Mouse (Mus musculus) granulocyte monocyte progenitor cell, adult 5-6 weeks (primary cell): ENCODE measurements around the gene Gm40460. TPM values are rescaled to one million over a fixed set of nuclear protein-coding genes. Genes with fewer than 3 reads are reported as not detected.
A peak's percentile ranks its signal among the peaks of the same experiment; 100 is the strongest.
"Not testable (repeated sequence)": the region's sequence is repeated elsewhere in the genome, so short reads cannot be mapped to it uniquely, and the experiment has no call there.

Experiments used
- ATAC-seq: replicated peaks from 2 replicates; pipeline ENCODE4 v1.8.0; 2016; ENCODE audit warnings: mild to moderate bottlenecking, moderate TSS enrichment, inconsistent platforms; ENCODE audit not compliant: poor library complexity, severe bottlenecking
- total RNA-seq, 2 experiments: library from RNA; stranded (forward) in 1 of 2; stranded (reverse) in 1 of 2; fragments of 200-712, 200-1000 nt in 1 of 2; fragments of >200 nt in 1 of 2; fragmentation: Nextera tagmentation in 1 of 2; gene quantifications; 2 replicates each; pipeline ENCODE4 v1.2.3; 2014 to 2017

Gene Gm40460
- total RNA-seq (2014; fragmentation: Nextera tagmentation), result not detected in 2 replicates
- not detected in 2 replicates for total RNA-seq (2017)

GRCm38 (mm10) chr7:142240978-142241377, at the start of gene Gm40460:
Gene Gm40460 (minus strand): TSS chr7:142241078.
- no peak for ATAC-seq

- not testable (repeated sequence) for ATAC-seq
Measured at GRCm38 (mm10) chr7:142285910-142286612, 45.2 kb upstream of the Gm40460 start.

- ATAC-seq, result peak; percentile 45; the same call in 1 of the 2 replicates
Measured at GRCm38 (mm10) chr7:142285130-142285835, 44.4 kb upstream of the Gm40460 start.

GRCm38 (mm10) chr7:142284615-142285080, 43.8 kb upstream of the Gm40460 start:
- peak; percentile 60 for ATAC-seq

GRCm38 (mm10) chr7:142284023-142284591, 43.2 kb upstream of the Gm40460 start:
- ATAC-seq, result peak; percentile 78

- not testable (repeated sequence) for ATAC-seq
Measured at GRCm38 (mm10) chr7:142282847-142283246, 42.0 kb upstream of the Gm40460 start.

GRCm38 (mm10) chr7:142279291-142279690, 38.4 kb upstream of the Gm40460 start:
- not testable (repeated sequence) for ATAC-seq

GRCm38 (mm10) chr7:142278183-142278582, 37.3 kb upstream of the Gm40460 start:
- ATAC-seq, result peak; percentile 91

- ATAC-seq, result not testable (repeated sequence)
Measured at GRCm38 (mm10) chr7:142274263-142274662, 33.4 kb upstream of the Gm40460 start, which contains the start of gene Gm4559. Gene Gm4559 (minus strand): TSS chr7:142274363.

- ATAC-seq, result not testable (repeated sequence)
Measured at GRCm38 (mm10) chr7:142258254-142258653, 17.4 kb upstream of the Gm40460 start, which contains the start of gene Gm2431. Gene Gm2431 (minus strand): TSS chr7:142258354.

- ATAC-seq, result peak; percentile 97
Measured at GRCm38 (mm10) chr7:142255517-142255916, 14.6 kb upstream of the Gm40460 start.

GRCm38 (mm10) chr7:142249824-142250223, 8.9 kb upstream of the Gm40460 start:
- ATAC-seq, result no peak

- ATAC-seq, result no peak
Measured at GRCm38 (mm10) chr7:142231540-142231939, 9.3 kb downstream of the Gm40460 start.

- not testable (repeated sequence) for ATAC-seq
Measured at GRCm38 (mm10) chr7:142229871-142230270, 11.0 kb downstream of the Gm40460 start, which contains the start of gene Krtap5-5. Gene Krtap5-5 (minus strand): TSS chr7:142229971.

- ATAC-seq, result no peak
Measured at GRCm38 (mm10) chr7:142224518-142224917, 16.4 kb downstream of the Gm40460 start.

GRCm38 (mm10) chr7:142212136-142212535, 28.7 kb downstream of the Gm40460 start:
- ATAC-seq, result not testable (repeated sequence)

- no peak for ATAC-seq
Measured at GRCm38 (mm10) chr7:142211559-142211958, 29.3 kb downstream of the Gm40460 start, which contains the start of gene Gm7579. Gene Gm7579 (plus strand): TSS chr7:142211859.

GRCm38 (mm10) chr7:142206891-142207290, 34.0 kb downstream of the Gm40460 start:
- not testable (repeated sequence) for ATAC-seq

- no peak for ATAC-seq
Measured at GRCm38 (mm10) chr7:142205488-142205887, 35.4 kb downstream of the Gm40460 start.

- no peak for ATAC-seq
Measured at GRCm38 (mm10) chr7:142201064-142201463, 39.8 kb downstream of the Gm40460 start, which contains the start of gene Krtap5-3. Gene Krtap5-3 (plus strand): TSS chr7:142201364.
